Mouse (Mus musculus): ENCODE data around the gene Styxl1. TPM values are rescaled to one million over a fixed set of nuclear protein-coding genes. Genes with fewer than 3 reads are reported as not detected.

Gene Styxl1
- polyA plus RNA-seq, 1 experiment from 2014 or later: 0.42 TPM

Small RNAs within 50 kb of the gene (microRNA-seq; reads per million reads assigned to microRNA genes)
- gene Mir7034: not detected

Other genes with a start within 250 kb of the Styxl1 start
- gene Hip1, start 233.3 kb downstream of the Styxl1 start, polyA plus RNA-seq (2014; fragmentation: Nextera tagmentation; extraction: Ambion mirVana): 30.2 and 31.7 TPM in 2 replicates
- gene Ccl26, start 214.8 kb downstream of the Styxl1 start, polyA plus RNA-seq (2014; fragmentation: Nextera tagmentation; extraction: Ambion mirVana): not detected in 2 replicates
- 0.51 and 0.66 TPM in 2 replicates for gene Ccl24, start 205.3 kb downstream of the Styxl1 start, polyA plus RNA-seq (2014; fragmentation: Nextera tagmentation; extraction: Ambion mirVana)
- 34.2 and 36.7 TPM in 2 replicates for gene Rhbdd2, start 145.8 kb downstream of the Styxl1 start, polyA plus RNA-seq (2014; fragmentation: Nextera tagmentation; extraction: Ambion mirVana)
- gene Por, start 108.4 kb downstream of the Styxl1 start, polyA plus RNA-seq (2014; fragmentation: Nextera tagmentation; extraction: Ambion mirVana): 33.2 and 34.9 TPM in 2 replicates
- gene Tmem120a, start 33.9 kb downstream of the Styxl1 start, polyA plus RNA-seq (2014; fragmentation: Nextera tagmentation; extraction: Ambion mirVana): 34.1 and 34.6 TPM in 2 replicates
- 1,172 and 1,176 TPM in 2 replicates for gene Mdh2, start 95 bp upstream of the Styxl1 start, polyA plus RNA-seq (2014; fragmentation: Nextera tagmentation; extraction: Ambion mirVana)
- gene Srrm3, start 28.5 kb upstream of the Styxl1 start, polyA plus RNA-seq (2014; fragmentation: Nextera tagmentation; extraction: Ambion mirVana): 0.15 TPM in 1 of 2 replicates, not detected in the other
- gene Hspb1, start 109.5 kb upstream of the Styxl1 start, polyA plus RNA-seq (2014; fragmentation: Nextera tagmentation; extraction: Ambion mirVana): 911 and 1,014 TPM in 2 replicates
- gene Ywhag, start 156.2 kb upstream of the Styxl1 start, polyA plus RNA-seq (2014; fragmentation: Nextera tagmentation; extraction: Ambion mirVana): 72.5 and 84.8 TPM in 2 replicates
- 0.39 and 0.68 TPM in 2 replicates for gene Ssc4d, start 196.1 kb upstream of the Styxl1 start, polyA plus RNA-seq (2014; fragmentation: Nextera tagmentation; extraction: Ambion mirVana)
- not detected in 2 replicates for gene Zp3, start 201.7 kb upstream of the Styxl1 start, polyA plus RNA-seq (2014; fragmentation: Nextera tagmentation; extraction: Ambion mirVana)
- gene Dtx2, start 216.4 kb upstream of the Styxl1 start, polyA plus RNA-seq (2014; fragmentation: Nextera tagmentation; extraction: Ambion mirVana): 16.8 and 17.4 TPM in 2 replicates

Data from heart, embryonic 14.5 days (tissue).